Mouse (Mus musculus): Measurements from ENCODE around the gene Rexo4.

- no peak for TF ChIP-seq CTCF (IDR thresholded peaks at IDR 0.05; ENCODE audit: extremely low read depth, insufficient read depth, insufficient read length, insufficient replicate concordance)
- no peak for TF ChIP-seq POLR2A (IDR thresholded peaks at IDR 0.05; ENCODE audit: low read depth, low read length)
Measured at GRCm38 (mm10) chr2:26973960-26974359, 9.8 kb upstream of the Rexo4 start.

Measured in spleen, adult 2 months (tissue).